Mouse (Mus musculus): ENCODE data around the gene 9130019O22Rik.
"Not testable (repeated sequence)": the region's sequence is repeated elsewhere in the genome, so short reads cannot be mapped to it uniquely, and the experiment has no call there.

GRCm38 (mm10) chr7:127406002-127406987 is 19.3 kb upstream of the 9130019O22Rik start, which contains the start of gene Zfp764:
- peak; percentile 88 for TF ChIP-seq CTCF (IDR thresholded peaks at IDR 0.05; ENCODE audit: low read depth)
- TF ChIP-seq EP300 (optimal IDR thresholded peaks at IDR 0.05) = not testable (repeated sequence)
